Mouse (Mus musculus) C2C12 (cell line): ENCODE results near the gene Ddx20.
"Not testable (repeated sequence)": the region's sequence is repeated elsewhere in the genome, so short reads cannot be mapped to it uniquely, and the experiment has no call there.

Experiments
- CEBPB ChIP-seq: IDR thresholded peaks from one replicate; pipeline ENCODE4 v1.6.1; 2011; ENCODE audit warnings: low read depth, mild to moderate bottlenecking, control low read depth, moderate library complexity
- CTCF ChIP-seq: IDR thresholded peaks from one replicate; pipeline ENCODE4 v1.5.1; 2011; ENCODE audit not compliant: control insufficient read depth, insufficient read depth, insufficient read length
- MYOD1 ChIP-seq: IDR thresholded peaks from one replicate; pipeline ENCODE4 v1.6.1; 2011; ENCODE audit warnings: low read depth; ENCODE audit not compliant: control insufficient read depth, insufficient read length

GRCm38 (mm10) chr3:105700786-105701185, 13.4 kb upstream of the Ddx20 start:
- not testable (repeated sequence) for TF ChIP-seq CTCF, MYOD1, CEBPB
